Mouse (Mus musculus): ENCODE measurements around the gene Ado.

The Ado gene

DNA sequence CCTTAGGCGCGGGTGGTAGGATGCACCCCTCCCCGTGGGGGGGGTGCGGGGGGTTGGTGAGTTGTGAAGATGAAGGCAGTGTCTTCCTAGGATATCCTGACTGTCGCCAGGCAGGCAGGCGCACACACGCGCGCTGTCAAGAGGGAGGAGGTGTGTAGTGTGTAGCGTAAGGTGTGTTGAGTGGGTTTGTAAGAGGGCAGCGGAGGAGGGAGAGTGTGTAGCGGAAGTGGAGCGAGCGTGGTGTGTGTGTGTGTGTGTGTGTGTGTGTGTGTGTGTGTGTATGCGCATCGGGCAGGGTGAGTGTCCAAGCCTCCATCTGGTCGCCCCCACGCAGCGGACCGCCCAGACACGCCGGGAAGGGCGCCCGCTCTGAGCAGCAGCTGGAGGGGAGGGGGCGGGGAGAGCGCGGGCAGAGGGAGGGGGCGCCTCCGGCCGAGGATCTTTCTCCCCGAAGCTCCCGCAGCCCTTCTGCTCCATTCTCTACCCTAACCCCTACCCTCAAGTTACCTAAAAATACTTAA, 12.1 kb downstream of the Ado start:
- peak; percentile 82 for DNase-seq (ENCODE audit: low read depth, low spot score)

DNA sequence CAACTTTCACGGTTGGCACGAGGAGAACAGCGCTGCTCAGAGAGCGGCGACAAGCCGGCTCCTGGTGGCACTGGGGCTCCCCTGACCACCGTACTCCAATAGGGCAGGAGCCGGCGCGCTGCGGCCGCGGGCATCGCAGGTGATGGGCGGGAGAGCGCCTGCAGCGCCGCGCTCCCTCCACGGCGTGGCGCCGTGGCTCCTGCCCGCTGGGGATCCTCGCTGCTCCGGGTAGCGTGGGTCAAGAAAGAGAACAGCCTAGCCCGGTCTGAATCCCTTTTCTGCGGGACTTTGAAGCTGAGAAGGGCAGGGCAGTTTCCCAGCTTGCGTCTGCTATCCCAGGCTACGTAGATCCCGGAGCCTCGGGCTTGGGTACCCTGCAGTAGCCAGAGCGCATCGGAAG, 12.8 kb downstream of the Ado start:
- peak; percentile 81 for DNase-seq (ENCODE audit: low read depth, low spot score)

DNA sequence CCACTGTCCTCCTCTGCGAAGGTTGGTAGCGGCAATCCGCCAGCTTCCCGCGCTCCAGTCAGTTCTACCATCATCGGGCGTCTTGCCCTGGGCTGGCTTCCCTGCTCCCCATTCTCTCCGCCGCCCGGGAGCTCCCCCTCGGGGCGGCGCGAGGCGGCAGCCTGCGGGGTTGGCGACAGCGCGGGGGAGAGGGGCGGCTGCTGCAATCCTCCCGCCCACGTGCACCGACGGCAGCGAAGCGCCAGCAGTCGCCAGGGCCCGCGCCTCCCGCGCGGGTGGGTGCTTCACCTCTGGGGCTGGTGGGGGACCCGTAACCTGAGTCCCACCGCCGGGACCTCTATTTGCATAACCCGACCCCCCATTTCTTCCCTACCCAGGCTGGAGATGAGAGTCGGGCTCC, 13.5 kb downstream of the Ado start, which contains the start of gene Egr2:
Egr2 (plus strand) TSS at position 220 of the 400 bp plus-strand sequence.
- peak; percentile 75 for DNase-seq (ENCODE audit: low read depth, low spot score)

DNA sequence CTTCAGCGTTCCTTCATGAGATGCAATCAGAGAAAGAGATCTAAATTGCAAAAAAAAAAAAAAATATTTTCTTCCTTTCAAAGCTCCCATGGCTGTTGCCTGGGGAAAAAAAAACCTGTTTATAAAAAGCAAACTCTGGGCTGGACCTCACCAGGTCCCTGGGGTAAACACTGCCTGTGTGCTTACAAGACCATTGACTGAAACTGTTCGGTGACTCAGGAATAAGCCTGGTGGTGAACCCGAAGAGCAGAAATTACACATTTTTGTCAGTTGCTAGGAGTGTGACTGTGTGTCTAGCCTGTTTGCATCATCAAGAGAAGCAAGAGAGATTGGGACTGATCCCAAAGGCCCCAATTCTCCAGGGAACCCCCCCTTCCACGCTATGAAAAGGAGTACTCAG, 19.0 kb downstream of the Ado start:
- DNase-seq (ENCODE audit: low read depth, low spot score): no peak

DNA sequence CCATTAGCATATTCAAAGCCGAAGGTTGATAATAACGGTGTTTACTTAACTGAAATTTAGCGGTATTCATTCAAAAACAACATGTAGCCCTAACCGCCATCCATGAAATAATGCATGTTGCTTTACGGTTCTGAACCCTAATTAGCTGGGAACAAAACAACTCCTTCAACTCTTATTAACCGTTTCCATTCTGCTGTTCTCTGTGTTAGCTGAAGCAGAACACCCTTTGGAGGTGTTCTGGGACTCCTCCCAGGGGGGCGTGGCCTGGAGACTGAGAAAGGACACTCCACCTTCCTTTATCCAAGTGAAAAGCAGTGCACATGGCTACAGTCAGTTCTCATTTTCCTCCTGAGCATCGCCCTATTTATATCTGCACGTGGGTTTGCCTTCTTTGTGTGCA, 22.3 kb downstream of the Ado start:
- DNase-seq (ENCODE audit: low read depth, low spot score): no peak

DNA sequence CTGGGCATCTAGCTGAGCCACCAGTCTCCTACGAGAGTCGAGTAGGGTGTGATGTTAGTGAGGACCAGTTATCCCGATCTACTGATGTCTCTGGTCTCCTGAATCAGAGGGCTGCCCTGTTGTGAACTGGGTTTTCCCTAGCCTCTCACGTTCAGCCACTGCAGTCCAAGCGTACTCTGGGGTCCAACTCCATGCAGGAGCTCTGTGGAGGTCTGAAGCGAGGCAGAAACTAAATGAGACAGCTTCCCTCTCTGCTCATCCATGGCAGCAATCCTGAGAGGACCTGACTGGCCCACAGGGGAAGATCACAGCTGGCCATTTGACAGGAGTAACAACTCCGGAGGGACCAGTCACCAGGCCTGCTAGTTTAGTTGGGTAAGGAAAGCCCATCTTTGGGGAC, 24.1 kb downstream of the Ado start:
- DNase-seq (ENCODE audit: low read depth, low spot score): no peak

DNA sequence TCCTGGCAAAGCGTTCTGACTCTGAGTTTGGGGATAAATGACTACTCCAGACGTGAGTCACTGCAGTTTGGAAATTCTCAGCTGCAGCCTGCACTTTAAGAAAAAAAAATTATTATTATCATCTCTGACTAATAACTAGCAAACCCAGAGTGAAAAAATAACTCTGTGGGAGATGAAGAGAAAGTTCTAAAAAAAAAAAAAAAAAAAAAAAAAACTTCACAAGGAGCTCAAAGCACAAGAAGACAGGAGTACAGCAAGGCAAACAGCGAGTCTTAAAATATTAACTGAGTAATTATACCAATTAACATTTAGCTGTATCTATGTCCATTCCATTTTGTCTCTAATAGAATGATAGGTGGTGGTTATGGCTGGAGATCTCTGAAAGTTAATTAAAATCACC, 24.6 kb downstream of the Ado start:
- DNase-seq (ENCODE audit: low read depth, low spot score): no peak

DNA sequence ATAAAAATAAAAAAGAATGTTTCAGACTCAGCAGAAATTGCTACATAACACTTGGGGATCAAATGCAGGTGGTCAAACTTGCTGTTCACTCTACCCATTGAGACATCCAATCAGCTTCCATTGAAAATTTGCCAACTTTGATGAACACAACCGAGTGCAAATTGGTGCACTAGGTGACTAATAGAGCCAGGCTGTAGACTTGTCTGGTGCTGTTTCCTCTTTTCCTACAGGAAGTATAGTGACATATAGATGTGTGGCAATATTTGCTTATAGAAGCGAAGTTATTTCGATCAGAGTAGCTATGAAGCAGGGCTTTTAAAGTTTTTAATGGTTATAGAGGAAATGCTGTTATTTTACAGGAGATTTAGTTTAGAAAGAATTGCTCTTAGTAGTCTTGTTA, 30.0 kb downstream of the Ado start:
- no peak for DNase-seq (ENCODE audit: low read depth, low spot score)

DNA sequence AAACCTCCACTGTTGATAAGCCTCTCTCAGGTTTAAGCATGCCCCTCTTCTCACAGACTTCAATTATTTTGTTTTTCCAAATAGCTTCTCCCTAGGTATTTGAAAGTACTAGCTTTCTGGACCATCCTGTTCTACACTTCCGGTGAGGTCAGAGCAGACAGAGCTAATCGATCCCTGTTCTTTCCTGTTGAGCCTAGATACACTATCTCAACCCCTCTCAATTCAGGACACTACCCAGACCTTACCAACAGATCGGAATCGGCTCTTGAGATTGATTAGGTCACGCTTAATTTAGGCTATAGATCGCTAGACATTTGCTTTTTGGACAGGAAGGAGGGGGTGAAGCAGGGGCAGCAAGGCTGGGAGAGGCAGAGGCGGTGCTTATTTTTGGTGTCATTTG, 35.9 kb downstream of the Ado start:
- no peak for DNase-seq (ENCODE audit: low read depth, low spot score)

DNA sequence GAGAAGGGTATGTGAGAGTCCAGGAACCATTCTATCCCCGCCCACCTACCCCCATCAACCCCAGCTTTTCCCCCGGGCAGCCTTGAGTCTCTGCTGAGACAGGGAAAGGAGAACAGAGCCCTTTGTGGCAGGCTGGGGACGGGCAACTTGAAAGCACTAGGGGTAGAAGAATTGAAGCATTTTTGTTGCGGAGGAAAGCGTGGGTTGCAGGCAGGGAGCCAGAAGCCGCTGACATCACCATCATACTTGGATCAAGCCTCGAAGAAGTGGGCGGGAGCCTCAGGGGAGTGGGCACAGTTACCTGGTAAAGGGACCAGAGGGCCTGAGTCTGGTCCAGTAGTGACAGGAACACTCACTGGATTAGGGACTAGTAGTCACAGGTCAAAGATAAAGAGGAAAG, 36.5 kb downstream of the Ado start:
- peak; percentile 53 for DNase-seq (ENCODE audit: low read depth, low spot score)

DNA sequence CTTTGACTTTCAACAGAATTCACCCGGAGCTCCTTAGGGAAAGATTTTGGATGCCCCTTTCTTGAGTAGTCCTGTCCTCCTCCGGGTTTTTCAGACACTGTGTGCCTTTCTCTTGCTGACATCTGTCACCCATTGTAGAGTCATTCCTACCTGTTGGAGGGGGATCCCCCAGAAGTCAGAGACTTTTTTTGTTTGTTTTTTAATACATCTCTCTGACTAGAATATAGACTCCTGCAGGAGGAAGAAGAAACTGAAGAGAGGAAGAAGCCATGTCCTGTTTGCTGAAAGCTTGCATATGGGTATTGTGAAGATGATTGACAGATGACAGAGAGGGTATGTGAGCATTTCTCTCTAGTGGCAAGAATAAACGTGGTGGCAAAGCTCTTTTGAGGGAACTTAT, 43.5 kb downstream of the Ado start:
- DNase-seq (ENCODE audit: low read depth, low spot score): peak; percentile 18

DNA sequence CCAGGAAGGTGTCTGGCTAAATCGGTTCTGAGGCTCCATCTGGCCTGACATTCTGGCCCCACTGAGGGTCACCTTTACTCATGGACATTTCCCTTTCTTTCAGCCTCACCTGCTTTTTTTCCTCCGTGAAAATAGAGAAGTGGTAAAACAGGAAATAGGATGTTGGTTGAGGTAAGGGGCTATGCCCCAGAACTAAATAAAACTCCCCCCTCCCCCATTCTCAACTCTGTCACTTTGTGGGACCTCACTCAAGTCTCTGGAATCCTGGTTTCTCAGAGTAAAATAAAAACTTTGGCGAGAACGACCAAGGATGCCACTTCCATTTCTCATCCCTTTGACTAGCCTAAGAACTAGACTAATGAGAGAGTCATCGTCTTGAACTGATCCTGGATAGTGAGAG, 44.7 kb downstream of the Ado start:
- DNase-seq (ENCODE audit: low read depth, low spot score): no peak

DNA sequence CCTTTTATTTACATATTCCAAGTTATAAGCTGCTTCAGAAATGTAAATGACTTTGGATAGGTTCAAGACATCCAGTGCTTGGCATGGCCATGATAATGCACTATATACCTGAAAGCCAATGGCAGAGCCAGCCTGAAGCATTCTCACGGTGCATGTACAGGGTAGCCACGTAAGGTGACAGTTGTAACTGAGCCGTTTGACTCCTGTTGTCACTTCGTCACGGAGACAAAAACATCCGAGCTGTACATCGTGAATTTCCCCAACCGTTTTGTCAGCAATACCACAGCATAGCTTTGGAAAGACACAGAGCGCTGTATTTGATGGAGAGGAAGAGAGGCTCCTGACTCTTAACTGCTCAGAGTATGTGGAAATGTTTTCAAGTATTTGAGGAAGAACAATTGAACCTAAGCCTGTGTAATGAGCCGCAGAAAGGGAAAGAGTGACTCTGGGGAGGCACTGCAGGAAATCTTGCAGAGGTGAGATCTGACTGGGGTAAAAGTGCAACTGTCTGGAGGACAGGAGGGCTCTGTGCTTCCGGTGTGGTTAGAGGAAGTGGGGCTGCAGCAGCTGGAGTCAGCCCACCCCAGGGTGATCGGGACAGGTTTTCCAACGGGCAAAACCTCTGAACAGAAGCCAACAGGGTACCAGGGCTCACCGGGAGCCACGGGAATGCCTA, 45.3 kb downstream of the Ado start:
- DNase-seq (ENCODE audit: low read depth, low spot score): peak; percentile 74

DNA sequence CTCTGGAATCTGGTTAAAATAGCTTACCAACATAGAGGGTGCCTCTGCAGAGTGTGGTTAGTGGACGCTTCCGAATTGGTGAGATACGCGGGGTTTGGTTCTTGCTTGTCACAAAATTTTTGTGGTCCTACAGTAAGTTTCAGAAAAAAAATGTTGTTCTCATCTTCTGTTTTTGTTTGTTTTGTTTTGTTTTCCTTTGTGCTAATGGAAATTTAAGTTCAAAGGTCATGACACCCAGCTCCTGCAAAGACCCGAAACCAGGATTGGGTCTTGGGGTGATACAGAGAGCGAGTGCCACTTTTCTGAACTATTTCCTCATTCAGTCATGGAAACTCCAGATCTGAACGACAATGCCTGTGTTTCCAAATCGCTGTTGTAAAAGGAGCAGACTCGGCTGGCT, 50.8 kb downstream of the Ado start:
- peak; percentile 64 for DNase-seq (ENCODE audit: low read depth, low spot score)

DNA sequence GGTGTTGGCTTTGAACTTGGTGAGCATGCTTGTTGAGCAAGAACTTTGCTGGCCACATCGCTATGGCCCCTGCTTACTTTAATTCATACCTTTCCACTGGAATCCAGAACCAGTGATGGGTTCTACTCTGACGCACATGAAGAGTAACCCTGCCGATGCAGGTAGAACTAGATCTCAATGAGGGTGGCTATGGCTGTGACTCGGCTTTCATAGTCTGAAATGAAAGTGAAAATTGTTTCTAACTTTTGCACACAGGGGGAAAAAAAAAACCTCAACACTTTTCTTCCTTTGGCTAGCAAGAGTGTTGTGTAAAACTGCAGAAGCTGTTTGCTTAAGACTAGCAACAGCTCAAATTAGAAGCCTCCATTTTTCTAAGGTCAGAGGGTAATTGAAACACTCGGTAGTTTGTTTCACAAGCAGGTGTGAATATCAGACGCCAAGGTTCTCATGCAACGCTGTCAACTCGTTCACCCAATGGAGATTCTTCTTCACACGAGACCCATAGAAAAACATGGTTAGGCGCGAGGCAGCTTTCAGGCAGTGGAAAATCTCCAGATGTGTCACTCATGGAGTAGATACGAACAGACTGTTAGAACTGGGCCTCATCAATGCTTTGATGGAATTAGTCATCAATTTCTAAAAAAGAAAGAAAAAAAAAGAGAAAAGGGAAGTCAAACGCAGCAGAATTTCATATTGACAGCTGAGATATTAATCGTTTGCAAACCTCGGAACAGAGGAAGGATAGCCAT, 51.4 kb downstream of the Ado start:
- peak; percentile 79 for DNase-seq (ENCODE audit: low read depth, low spot score)
